Mouse (Mus musculus): ENCODE measurements at regions not wholly inside any gene's neighbourhood (a gene's known extent, or its start where the extent isn't known, plus 50 kb on each side); places are given as distances from the start of the nearest gene placed in this dataset.

GRCm38 (mm10) chr8:126854121-126855055, 91.3 kb downstream of the Tomm20 start:
- no peak for DNase-seq

- no peak for DNase-seq
These were observed 92.8 kb downstream of the Tomm20 start for GRCm38 (mm10) chr8:126852663-126853390.

GRCm38 (mm10) chr8:126852184-126852583, 93.5 kb downstream of the Tomm20 start:
- no peak for DNase-seq

GRCm38 (mm10) chr8:126851780-126852179, 93.9 kb downstream of the Tomm20 start:
- DNase-seq: no peak

GRCm38 (mm10) chr8:126850189-126850535, 95.5 kb downstream of the Tomm20 start:
- DNase-seq: no peak

- peak in 1 of 2 experiments; percentile 26 for DNase-seq
These were observed 96.0 kb downstream of the Tomm20 start for GRCm38 (mm10) chr8:126849411-126850188.

GRCm38 (mm10) chr8:126848369-126849105, 97.1 kb downstream of the Tomm20 start:
- DNase-seq: no peak

- no peak for DNase-seq
These were observed 97.8 kb downstream of the Tomm20 start for GRCm38 (mm10) chr8:126847664-126848353.

GRCm38 (mm10) chr8:126846188-126846565, 99.5 kb downstream of the Tomm20 start:
- DNase-seq: no peak

GRCm38 (mm10) chr8:126845530-126846187, 100.0 kb downstream of the Tomm20 start:
- no peak for DNase-seq

GRCm38 (mm10) chr8:126844627-126845026, 101.0 kb downstream of the Tomm20 start:
- no peak for DNase-seq

GRCm38 (mm10) chr8:126841187-126841586, 104.5 kb downstream of the Tomm20 start:
- no peak for DNase-seq

- DNase-seq: peak; percentile 66 to 72
These were observed 105.8 kb downstream of the Tomm20 start for GRCm38 (mm10) chr8:126839712-126840355.

- DNase-seq: peak; percentile 19
These were observed 106.5 kb downstream of the Tomm20 start for GRCm38 (mm10) chr8:126839039-126839711.

GRCm38 (mm10) chr8:126838228-126838627, 107.4 kb downstream of the Tomm20 start:
- no peak for DNase-seq

- peak in 1 of 2 experiments; percentile 23 for DNase-seq
These were observed 108.2 kb downstream of the Tomm20 start for GRCm38 (mm10) chr8:126837318-126838025.

- DNase-seq: no peak
These were observed 110.1 kb downstream of the Tomm20 start for GRCm38 (mm10) chr8:126835554-126835953.

GRCm38 (mm10) chr8:126833471-126834453, 111.9 kb downstream of the Tomm20 start:
- DNase-seq: no peak

Data from cerebellum, postnatal 14 days (tissue).